Mouse (Mus musculus): ENCODE data around the gene Sap18b.
"Not testable (repeated sequence)": the region's sequence is repeated elsewhere in the genome, so short reads cannot be mapped to it uniquely, and the experiment has no call there.

The Sap18b gene

GRCm38 (mm10) chr8:95825162-95825561, at the start of gene Sap18b:
Sap18b (plus strand) TSS chr8:95825346.
- in situ Hi-C loops (cut with MseI, MboI), result not testable (repeated sequence)

GRCm38 (mm10) chr8:95781085-95781484, 44.1 kb upstream of the Sap18b start:
- in situ Hi-C loops (cut with MseI, MboI), result no loop called here

GRCm38 (mm10) chr8:95781775-95782174, 43.4 kb upstream of the Sap18b start:
- in situ Hi-C loops (cut with MseI, MboI), result no loop called here

DNA sequence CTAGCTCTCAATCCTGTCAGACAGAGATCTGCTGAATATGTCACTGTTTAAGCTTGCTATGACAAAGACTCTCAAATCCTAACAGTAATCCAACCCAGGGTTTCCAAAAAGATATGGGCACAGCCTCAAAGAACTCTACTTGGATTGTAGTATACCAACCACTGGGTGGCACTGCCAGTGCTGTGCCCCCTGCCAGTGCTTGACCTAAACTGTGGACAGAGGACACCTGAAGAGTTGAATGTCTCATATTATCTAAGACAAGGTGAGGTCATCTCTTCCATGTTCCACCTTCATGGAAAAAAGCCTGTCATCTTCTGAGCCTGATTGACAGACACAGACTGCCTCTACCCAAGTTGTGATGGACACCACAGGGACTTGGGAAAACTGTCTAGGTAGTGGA, 42.5 kb upstream of the Sap18b start:
- in situ Hi-C loops (cut with MseI, MboI), result no loop called here

DNA sequence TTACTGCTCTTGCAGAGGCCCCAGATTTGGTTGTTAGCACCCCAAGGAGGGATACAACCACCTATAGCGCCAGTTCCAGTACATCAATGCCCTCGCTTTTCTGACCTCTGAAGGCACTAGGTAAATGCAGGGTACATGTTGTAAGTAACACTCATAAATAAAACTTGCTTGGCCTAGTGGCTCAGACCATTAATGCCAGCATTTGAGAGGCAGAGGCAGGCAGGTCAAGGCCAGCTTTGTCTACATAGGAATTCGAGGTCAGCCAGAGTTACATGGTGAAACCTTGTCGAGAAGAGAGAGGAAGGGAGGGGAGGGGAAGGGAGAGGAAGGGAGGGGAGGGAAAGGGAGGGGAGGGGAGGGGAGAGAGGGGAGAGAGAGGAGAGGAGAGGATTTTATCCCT, 39.6 kb upstream of the Sap18b start:
- in situ Hi-C loops (cut with MseI, MboI), result no loop called here

DNA sequence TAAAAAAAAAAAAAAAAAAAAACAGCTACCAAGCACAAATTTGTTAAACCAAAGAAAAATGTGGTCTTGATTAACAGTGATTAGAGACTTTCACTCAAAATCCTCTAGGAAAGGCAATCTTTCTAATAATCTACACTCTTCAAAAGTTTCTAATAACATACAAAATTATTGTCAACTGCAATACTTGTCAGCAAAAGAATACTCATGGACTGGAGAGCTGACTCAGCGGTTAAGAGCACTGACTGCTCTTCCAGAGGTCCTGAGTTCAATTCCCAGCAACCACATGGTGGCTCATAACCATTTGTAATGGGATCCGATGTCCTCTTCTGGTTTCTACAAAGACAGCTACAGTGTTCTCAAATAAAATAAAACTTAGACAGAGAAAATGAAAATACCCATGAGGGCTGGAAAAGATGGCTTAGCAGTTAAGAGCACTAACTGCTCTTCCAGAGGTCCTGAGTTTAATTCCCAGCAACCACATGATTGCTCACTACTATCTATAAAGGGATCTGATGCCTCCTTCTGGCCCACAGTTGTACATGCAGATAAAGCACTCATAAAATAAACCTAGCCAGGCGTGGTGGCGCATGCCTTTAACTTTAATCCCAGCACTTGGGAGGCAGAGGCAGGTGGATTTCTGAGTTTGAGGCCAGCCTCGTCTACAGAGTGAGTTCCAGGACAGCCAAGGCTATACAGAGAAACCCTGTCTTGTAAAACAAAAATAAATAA, 29.6 kb upstream of the Sap18b start:
- in situ Hi-C loops (cut with MseI, MboI), result not testable (repeated sequence)

- in situ Hi-C loops (cut with MseI, MboI), result no loop called here
Observed at GRCm38 (mm10) chr8:95799117-95799516, 26.0 kb upstream of the Sap18b start.

DNA sequence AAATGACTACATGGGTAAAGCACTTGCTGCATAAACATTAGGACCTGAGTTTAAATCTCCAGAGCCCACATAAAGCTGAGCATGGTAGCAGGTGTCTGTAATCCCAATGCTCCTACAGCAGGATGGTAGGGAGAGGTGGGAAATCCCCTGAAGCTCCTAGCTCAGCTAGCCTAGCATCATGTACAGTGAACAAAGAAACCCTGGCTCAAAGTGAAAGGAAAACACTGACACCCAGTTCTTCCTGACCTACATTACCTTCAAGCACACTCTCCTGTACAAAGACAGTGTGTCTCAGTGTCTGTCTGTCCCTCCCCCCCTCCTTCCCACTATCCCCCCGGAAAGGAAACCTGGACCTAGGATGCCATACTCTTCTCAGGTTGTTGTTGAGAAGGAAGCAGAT, 25.3 kb upstream of the Sap18b start:
- in situ Hi-C loops (cut with MseI, MboI), result no loop called here

DNA sequence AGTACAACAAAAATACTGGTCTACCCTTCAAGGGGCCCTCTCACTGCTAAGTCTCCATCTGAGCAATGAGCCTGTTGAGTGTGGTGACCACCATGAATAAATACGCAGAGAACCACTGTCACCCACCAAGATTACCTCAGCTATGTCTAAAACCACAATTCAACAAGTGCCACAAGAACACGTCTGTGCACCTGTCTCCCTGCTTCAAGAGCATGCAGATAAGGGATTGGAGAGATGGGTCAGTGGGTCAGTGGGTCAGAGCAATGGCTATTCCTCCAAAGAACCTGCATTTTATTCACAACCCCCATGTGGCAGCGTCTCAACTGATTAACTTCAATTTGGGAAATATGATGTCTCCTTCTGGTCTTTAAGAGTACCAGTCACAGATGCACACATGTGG, 24.8 kb upstream of the Sap18b start:
- in situ Hi-C loops (cut with MseI, MboI), result no loop called here

DNA sequence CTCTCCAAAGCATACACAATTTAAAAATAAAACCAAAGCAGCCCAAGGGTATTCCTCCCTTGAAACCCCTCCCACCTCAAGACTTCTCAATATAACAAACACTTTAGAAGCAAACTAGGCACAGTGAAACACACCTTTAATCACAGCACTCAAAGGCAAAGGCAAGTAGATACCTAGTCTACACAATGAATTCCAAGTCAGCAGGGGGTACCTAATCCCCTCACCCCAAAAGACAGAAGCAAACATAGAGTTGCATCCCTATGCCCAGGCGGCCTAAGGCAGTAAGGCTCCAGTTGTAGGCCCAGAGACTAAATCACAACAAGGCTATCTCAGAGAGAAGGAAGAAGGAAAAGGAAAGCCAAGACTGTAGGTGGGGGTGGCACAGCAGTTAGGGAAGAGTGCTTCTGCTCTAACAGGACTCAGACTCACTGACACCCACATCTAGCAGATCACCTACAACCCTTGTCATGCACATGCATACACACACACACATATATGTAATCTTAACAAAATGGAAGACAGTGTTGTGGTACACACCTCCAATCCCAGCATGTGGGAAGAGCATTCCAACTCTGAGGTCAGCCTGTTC, 23.6 kb upstream of the Sap18b start:
- in situ Hi-C loops (cut with MseI, MboI), result no loop called here

GRCm38 (mm10) chr8:95802231-95802630, 22.9 kb upstream of the Sap18b start:
- in situ Hi-C loops (cut with MseI, MboI), result no loop called here

- in situ Hi-C loops (cut with MseI, MboI), result no loop called here
Observed at GRCm38 (mm10) chr8:95805482-95805881, 19.7 kb upstream of the Sap18b start.

DNA sequence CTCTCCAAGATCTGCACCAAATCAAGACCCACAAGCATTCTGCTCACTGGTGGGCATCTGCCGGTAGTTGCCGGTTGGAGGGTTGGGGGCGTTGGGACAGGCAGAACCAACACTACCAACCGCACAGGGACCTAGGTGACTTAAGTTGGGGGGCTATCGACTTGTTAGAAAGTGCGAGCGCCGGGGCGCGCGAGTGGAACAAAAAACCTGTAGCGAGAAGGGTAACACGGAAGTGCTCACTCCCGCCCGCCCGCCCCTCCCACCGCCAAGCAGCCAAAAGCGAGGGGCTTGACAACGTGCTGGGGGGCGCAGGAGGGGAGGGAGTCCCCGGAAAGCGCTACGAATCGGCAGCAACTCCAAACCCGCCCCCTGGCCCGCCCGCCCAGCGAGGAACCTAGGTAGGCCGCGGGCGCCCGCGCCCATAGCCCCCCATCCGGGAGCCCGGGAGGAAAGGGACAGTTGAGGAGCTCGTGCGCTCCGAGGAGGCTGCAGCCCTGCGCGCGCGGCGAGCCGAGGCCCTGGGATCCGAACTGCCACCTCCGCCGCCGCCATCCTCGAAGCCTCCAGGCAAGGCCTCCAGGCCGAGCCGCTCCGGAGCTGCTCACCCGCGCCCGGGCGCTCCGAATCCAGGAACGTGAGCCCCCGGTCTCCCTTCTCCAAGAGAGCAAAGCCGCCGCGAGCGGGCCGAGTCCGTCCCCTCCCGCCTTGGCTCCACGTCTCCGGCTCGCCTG, 18.5 kb upstream of the Sap18b start:
- in situ Hi-C loops (cut with MseI, MboI), result no loop called here

- in situ Hi-C loops (cut with MseI, MboI), result no loop called here
Observed at GRCm38 (mm10) chr8:95807331-95807843, 17.8 kb upstream of the Sap18b start, which contains the start of gene Cnot1. Cnot1 (minus strand) TSS chr8:95807464.

- in situ Hi-C loops (cut with MseI, MboI), result no loop called here
Observed at GRCm38 (mm10) chr8:95807861-95808260, 17.3 kb upstream of the Sap18b start.

DNA sequence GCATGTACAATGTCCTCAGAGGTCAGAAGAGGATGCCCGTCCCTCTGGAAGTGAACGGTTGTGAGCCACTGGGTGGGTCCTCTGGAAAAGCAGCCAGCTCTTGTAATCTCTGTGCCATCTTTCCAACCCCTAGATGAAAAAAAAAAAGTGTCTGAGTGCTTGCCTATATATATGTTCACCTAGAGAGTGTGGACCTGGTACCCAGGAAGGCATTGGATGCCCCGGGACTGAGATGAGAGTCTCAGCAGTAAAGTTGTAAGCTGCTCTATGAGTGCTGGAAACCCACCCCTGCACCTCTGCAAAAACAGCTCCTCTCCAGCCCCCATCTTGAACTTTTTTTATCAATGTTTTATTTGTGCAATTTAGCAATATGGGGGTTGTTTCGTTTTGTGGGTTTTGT, 16.5 kb upstream of the Sap18b start:
- in situ Hi-C loops (cut with MseI, MboI), result no loop called here

- in situ Hi-C loops (cut with MseI, MboI), result no loop called here
Observed at GRCm38 (mm10) chr8:95809116-95809515, 16.0 kb upstream of the Sap18b start.

DNA sequence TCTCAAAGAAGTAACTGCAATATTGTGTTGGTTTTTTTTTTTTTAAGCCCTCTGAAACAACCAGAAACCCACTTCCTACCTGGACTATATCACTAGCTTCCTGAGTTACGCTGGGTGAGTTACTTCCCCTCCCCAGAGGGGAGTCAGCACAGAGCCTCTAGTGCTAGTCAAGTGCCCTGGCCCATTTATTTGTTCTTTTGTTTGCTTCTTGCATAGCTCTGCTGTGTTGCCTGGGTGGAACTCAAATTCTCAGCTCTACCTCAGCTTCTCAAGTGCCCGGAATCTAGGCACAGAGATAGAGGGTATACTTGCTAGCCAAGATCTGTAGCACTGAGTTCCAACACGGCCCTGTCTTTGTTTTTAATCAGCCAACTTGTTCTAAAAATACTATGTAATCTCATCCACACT, 15.0 kb upstream of the Sap18b start:
- in situ Hi-C loops (cut with MseI, MboI), result no loop called here

GRCm38 (mm10) chr8:95816044-95816708, 9.0 kb upstream of the Sap18b start:
- in situ Hi-C loops (cut with MseI, MboI), result no loop called here

DNA sequence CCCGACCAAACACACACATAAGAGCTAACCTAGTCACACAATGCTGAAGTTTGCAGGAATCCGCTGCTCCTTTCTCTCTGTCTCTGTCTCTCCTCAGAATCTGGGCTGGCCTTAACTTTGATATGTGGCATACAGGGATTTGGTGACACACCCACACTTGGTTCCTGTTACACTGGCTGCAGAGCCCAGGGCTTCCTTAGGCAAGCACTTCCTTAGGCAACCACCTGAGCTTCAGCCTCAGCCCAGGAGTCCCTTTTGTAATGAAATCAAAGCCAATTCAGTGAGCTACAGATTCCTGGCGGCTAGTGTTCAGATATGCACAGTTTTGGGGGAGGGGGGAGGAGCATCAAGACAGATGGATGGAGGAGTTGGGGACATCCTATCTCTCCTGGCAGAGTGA, 7.5 kb upstream of the Sap18b start:
- in situ Hi-C loops (cut with MseI, MboI), result no loop called here

DNA sequence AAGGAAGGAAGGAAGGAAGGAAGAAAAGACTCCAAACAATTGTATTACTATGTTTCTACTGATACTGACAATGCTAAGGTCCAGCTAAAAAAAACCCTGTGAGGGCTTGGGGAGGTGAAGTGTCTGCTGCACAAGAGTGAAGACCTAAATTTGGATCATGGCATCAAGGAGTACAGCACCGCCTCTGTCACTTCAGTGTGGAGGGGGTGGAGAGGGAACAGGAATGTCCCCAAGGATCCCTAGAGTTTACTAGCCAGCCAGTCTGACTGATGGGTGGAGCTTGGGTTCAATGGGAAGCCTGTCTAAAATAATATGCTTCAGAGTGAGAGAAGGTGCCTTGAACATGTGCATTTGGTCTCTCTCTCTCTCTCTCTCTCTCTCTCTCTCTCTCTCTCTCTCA, 6.9 kb upstream of the Sap18b start:
- in situ Hi-C loops (cut with MseI, MboI), result no loop called here

GRCm38 (mm10) chr8:95821266-95821665, 3.9 kb upstream of the Sap18b start:
- in situ Hi-C loops (cut with MseI, MboI), result no loop called here

Measured in mouse trophoblast stem cell (cell line).